Mouse (Mus musculus) stomach, postnatal 0 days (tissue): ENCODE data around the gene E130114P18Rik. TPM values are rescaled to one million over a fixed set of nuclear protein-coding genes. Genes with fewer than 3 reads are reported as not detected.

Source experiments
- ATAC-seq: fragments of 200-750 bp; cut with Nextera tagmentation; 2 replicates; pipeline ENCODE4 v1.8.0; 2017; ENCODE audit not compliant: low FRiP score, low TSS enrichment
- DNase-seq: peaks from one replicate; pipeline ENCODE4 v3.0.0-alpha.2; 2016; ENCODE audit warnings: low spot score
- H3K27ac ChIP-seq: fragments of 300-500 bp; sonication (generic); replicated peaks from 2 replicates; pipeline ENCODE4 v1.5.1; 2014; ENCODE audit warnings: mild to moderate bottlenecking, control low read depth
- H3K27me3 ChIP-seq: fragments of 300-500 bp; sonication (generic); 2 replicates; pipeline ENCODE4 v1.6.1; 2014; ENCODE audit warnings: low read length; ENCODE audit not compliant: control insufficient read depth, insufficient read depth
- H3K36me3 ChIP-seq: fragments of 300-500 bp; sonication (generic); 2 replicates; pipeline ENCODE4 v1.6.1; 2014; ENCODE audit warnings: low read length, mixed read lengths; ENCODE audit not compliant: control insufficient read depth, insufficient read depth
- H3K4me1 ChIP-seq: fragments of 300-500 bp; sonication (generic); replicated peaks from 2 replicates; pipeline ENCODE4 v1.6.1; 2014; ENCODE audit warnings: antibody characterized with exemption; ENCODE audit not compliant: control insufficient read depth, insufficient read depth
- H3K4me2 ChIP-seq: fragments of 300-500 bp; sonication (generic); replicated peaks from 2 replicates; pipeline ENCODE4 v1.6.1; 2014; ENCODE audit warnings: low read depth, mild to moderate bottlenecking, control low read depth, moderate library complexity
- H3K4me3 ChIP-seq: fragments of 300-500 bp; sonication (generic); 2 replicates; pipeline ENCODE4 v1.5.1; 2014; ENCODE audit warnings: low read depth, low read length, control low read depth
- H3K9ac ChIP-seq: fragments of 300-500 bp; sonication (generic); 2 replicates; pipeline ENCODE4 v1.6.1; 2014; ENCODE audit warnings: mild to moderate bottlenecking, low read length, control low read depth, mixed read lengths
- H3K9me3 ChIP-seq: fragments of 300-500 bp; sonication (generic); 2 replicates; pipeline ENCODE4 v1.6.1; 2016; ENCODE audit warnings: low read length; ENCODE audit not compliant: control insufficient read depth
- CTCF ChIP-seq: IDR thresholded peaks from 2 replicates; pipeline ENCODE4 v1.5.1; 2016; ENCODE audit warnings: antibody characterized with exemption, low read depth, mild to moderate bottlenecking, moderate library complexity
- EP300 ChIP-seq: optimal IDR thresholded peaks from 2 replicates; pipeline ENCODE3; 2016; ENCODE audit warnings: antibody characterized with exemption
- WGBS: fragments of 180-500 bp; shearing (Covaris S2); extraction: QIAGEN DNeasy Blood & Tissue Kit; methylation state at CpG from one replicate; pipeline ENCODE4 v1.1.7; 2014; 5-methylcytosine and 5-hydroxymethylcytosine counted together
- polyA plus RNA-seq: library from polyadenylated mRNA; unstranded; fragments of >200 nt; fragmentation: Nextera tagmentation; extraction: Ambion mirVana; gene quantifications from 2 replicates; pipeline ENCODE4 v1.2.1, GENCODE M21; 2015

Gene E130114P18Rik
- polyA plus RNA-seq, 1 experiment from 2014 or later: 1.2 TPM

DNA sequence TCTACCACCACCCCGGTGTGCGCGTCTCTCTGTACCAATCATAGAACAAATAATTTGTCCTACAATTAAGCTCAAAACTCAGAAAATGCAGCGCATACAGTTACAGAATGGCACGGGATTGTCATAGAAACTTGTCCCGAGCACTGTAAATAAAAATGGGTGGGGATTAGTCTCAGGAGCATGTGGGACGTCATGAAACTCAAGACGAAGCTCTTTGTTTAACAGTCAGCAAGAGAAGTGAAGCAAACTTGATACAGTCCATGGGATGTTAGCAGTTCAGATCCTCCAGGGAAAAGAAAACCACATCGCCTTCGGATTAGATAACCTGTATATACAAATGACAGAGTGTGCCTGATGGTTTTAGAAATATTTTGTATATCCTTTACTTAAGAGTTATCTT is 18.6 kb upstream of the E130114P18Rik start:
- H3K4me1 ChIP-seq: no peaks in the 10 kb centered on the region
- DNase-seq: no peak
- H3K9ac ChIP-seq: no peak overlapping the region
- no peak overlapping the region for H3K27ac ChIP-seq
- WGBS: 62% methylated on average over 10 of the region's 10 CpGs
- no peak for ATAC-seq
- no peak overlapping the region for H3K4me2 ChIP-seq
- no peaks in the 10 kb centered on the region for H3K9me3 ChIP-seq
- H3K36me3 ChIP-seq: no peaks in the 10 kb centered on the region
- H3K27me3 ChIP-seq: no peaks in the 10 kb centered on the region
- TF ChIP-seq EP300 (no peak), CTCF (no peak)
- H3K4me3 ChIP-seq: no peak overlapping the region

DNA sequence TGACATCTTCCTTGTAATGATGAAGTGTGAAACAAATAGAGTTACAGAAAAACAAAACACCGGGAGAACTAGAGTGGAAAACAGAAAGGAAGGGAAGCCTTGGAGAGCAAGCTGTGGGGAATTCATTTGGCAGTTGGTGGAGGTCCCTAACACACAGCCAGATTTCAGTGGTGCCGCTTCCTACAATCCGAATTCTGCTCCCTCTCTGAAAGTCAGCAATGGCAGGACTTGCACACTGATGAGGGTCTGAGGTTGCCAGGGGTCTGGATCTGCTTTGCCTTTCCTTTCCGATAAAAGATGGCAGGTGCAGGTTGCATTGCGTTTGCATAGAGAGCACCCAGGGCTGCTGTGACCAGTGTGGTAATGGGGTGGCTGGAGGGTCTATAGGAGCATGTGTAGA is 18.1 kb upstream of the E130114P18Rik start:
- H3K4me1 ChIP-seq: no peaks in the 10 kb centered on the region
- H3K27me3 ChIP-seq: no peaks in the 10 kb centered on the region
- no peaks in the 10 kb centered on the region for H3K9me3 ChIP-seq
- TF ChIP-seq CTCF (no peak), EP300 (no peak)
- H3K4me3 ChIP-seq: no peak overlapping the region
- DNase-seq (no peak), ATAC-seq (no peak)
- H3K36me3 ChIP-seq: no peaks in the 10 kb centered on the region
- no peak overlapping the region for H3K9ac ChIP-seq
- WGBS: 85% methylated on average over 5 of the region's 5 CpGs
- H3K27ac ChIP-seq: no peak overlapping the region
- H3K4me2 ChIP-seq: no peak overlapping the region

DNA sequence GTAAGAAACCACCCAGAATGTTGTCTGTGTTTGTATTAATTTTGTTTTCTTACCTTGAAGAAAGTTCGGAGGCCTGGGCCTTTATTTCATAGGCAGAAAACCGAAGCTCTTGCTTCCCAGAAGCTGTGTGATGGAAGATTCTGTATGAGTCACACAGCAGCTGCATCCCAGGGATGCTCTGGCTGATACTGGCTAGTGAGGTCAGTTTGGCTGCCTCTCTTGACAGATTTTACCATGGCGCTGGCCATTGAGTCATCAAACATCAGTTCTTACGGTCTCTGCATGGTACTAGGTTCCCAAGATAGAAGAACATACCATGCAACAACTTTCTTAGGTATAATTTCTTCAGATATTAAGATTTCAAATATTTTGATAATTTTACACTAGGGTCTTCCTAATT is 17.0 kb upstream of the E130114P18Rik start:
- Histone ChIP-seq H3K27ac (no peak overlapping the region), H3K9ac (no peak overlapping the region), H3K4me1 (no peaks in the 10 kb centered on the region), H3K36me3 (no peaks in the 10 kb centered on the region), H3K9me3 (no peaks in the 10 kb centered on the region), H3K27me3 (no peaks in the 10 kb centered on the region), H3K4me2 (no peak overlapping the region), H3K4me3 (no peak overlapping the region)
- WGBS: 75% methylated on average over 4 of the region's 4 CpGs
- no peak for ATAC-seq
- no peak for DNase-seq
- TF ChIP-seq EP300 (no peak), CTCF (no peak)

DNA sequence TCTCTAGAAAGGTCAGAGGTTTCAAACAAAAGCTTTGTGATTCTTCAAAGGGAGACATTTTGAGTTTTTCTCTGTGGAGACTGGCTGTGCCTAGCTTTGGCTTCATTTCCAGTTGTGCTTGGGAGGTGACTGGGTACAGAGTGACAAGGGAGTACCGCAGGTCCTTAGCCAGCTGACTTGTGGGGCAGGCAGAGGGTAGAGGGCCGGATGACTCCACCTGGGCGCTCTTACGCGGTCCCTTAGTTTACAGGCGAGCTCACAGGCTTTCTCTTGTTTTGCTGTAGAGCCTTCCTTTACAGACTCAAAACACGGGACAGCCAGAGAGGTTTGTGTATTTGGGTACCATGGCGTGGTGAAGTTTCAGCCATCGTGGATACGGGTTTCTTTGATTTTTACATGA is 16.1 kb upstream of the E130114P18Rik start:
- H3K27ac ChIP-seq: no peak overlapping the region
- no peak overlapping the region for H3K4me3 ChIP-seq
- H3K9ac ChIP-seq: no peak overlapping the region
- no peak for DNase-seq
- no peaks in the 10 kb centered on the region for H3K27me3 ChIP-seq
- no peak overlapping the region for H3K4me2 ChIP-seq
- 90% methylated on average over 10 of the region's 10 CpGs for WGBS
- no peaks in the 10 kb centered on the region for H3K9me3 ChIP-seq
- TF ChIP-seq EP300 (no peak), CTCF (no peak)
- no peaks in the 10 kb centered on the region for H3K4me1 ChIP-seq
- H3K36me3 ChIP-seq: no peaks in the 10 kb centered on the region
- ATAC-seq: no peak

- no peak for TF ChIP-seq EP300
- TF ChIP-seq CTCF: no peak
- WGBS: 64% methylated on average over 4 of the region's 4 CpGs
- no peak for DNase-seq
- Histone ChIP-seq H3K9me3 (no peaks in the 10 kb centered on the region), H3K27ac (no peak overlapping the region), H3K27me3 (no peaks in the 10 kb centered on the region), H3K36me3 (peaks cover 4% of the 10 kb centered on the region; the same call in 1 of the 2 replicates), H3K9ac (no peak overlapping the region), H3K4me1 (no peaks in the 10 kb centered on the region), H3K4me3 (no peak overlapping the region), H3K4me2 (no peak overlapping the region)
- ATAC-seq: no peak
Observed at GRCm38 (mm10) chr4:97788537-97788936, 10.7 kb upstream of the E130114P18Rik start.

DNA sequence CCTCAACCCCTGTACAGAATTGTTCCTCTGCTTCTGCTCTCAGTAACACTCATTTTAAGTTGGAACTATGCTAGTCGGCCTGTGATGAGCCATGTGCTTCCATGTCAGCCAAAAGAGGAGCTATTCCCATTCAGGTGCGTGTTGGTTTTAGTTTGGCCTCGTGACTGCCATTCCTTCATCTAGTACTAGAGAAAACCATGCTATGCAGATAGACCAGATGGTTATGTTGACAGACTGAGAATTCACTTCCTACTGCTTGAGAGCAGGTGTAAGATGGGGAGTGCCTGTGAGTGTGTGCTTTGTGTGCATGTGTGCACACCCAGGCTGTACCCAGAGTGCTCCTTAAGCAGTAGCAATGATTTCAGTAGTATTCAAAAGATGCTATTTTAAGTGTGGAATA is 9.6 kb upstream of the E130114P18Rik start:
- no peak overlapping the region for H3K9ac ChIP-seq
- H3K4me2 ChIP-seq: no peak overlapping the region
- no peak for DNase-seq
- no peak for TF ChIP-seq CTCF
- no peak for TF ChIP-seq EP300
- peaks cover 8% of the 10 kb centered on the region; the same call in 1 of the 2 replicates for H3K36me3 ChIP-seq
- no peaks in the 10 kb centered on the region for H3K9me3 ChIP-seq
- no peaks in the 10 kb centered on the region for H3K27me3 ChIP-seq
- peak; percentile 80 for ATAC-seq
- H3K4me3 ChIP-seq: no peak overlapping the region
- H3K27ac ChIP-seq: no peak overlapping the region
- WGBS: 54% methylated on average over 3 of the region's 3 CpGs
- H3K4me1 ChIP-seq: no peaks in the 10 kb centered on the region
